Mouse (Mus musculus) embryo, embryonic 11 days (tissue): ENCODE measurements around the gene Tenm3.

Experiments
- DNase-seq: peaks from one replicate; pipeline ENCODE4 v3.0.0-alpha.2; 2015

Tenm3 gene

DNA sequence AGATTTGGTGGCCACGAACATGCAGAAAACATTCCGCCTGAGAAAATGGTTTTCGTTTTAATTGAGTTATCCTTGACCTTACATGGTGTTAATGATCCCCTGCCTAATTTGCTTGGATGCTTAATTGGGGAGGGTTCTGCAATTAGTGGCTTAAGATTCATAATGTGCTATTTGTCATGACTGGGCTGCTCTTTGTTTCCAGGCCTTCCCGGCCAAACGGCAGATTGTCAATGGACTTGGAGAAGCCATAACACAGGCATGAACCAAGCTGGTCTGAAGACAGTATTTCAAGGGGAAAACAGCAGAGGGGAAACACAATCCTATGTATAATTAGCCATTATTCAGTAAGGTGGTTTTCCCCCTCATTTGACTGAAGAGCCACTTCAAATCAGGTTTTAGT lies 606.8 kb downstream of the Tenm3 start:
- DNase-seq, result no peak

DNA sequence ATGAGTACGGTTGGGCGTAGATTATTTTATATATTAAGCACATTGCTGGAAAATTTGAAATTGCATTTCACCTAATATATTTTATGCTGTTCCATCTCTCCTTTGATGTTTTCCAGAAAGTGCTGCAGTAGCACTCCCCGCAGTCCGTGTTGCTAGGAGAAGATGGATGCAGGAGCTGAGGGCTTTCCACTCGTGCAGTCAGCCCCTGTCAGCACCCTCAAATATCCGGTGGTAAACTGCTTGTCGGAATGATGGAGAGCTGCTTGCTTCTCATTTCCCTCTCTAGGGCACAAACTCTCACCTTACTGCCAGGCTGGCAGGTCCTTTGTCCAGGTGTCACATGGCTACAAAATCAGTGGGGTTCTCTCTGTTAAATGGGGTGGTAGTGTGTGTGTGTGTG lies 610.8 kb downstream of the Tenm3 start:
- DNase-seq, result no peak

DNA sequence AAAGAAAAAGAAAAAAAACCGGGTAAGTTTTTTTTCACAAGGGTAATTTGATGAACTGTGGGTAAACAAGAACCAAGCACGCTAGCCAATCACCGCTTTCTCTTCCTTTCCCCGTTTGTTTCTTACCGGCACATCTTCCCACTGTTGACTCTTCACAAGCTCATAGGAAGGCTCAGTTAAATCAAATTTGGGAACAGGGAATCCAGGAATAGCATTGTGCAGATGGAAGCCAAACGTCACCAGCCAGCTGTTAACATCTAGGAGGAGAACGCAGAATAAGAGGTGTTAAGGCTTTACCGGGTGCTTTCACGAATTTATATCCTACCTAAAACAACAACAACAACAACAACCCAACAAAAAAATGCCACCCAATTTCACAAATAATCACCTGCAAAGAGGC lies 611.9 kb downstream of the Tenm3 start:
- DNase-seq, result no peak

DNA sequence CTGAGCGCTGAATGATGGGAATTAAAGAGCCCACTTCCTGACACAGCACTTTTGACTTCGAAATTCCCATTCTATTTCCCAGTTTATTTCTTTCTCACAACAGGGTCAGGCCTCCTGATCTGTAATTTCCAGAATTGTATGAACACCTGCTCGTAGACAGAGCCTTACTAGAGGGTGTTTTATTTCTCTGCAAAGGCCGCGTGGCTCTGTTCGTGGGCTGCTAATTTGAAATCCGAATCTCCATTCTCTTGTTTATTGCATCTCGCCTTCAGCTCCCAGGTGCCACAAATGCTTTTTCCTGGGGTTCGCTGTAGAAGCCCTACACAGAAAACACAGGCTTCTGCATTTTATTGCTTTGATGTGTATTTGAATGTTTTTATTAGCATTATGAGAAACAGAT lies 612.4 kb downstream of the Tenm3 start:
- DNase-seq, result no peak

DNA sequence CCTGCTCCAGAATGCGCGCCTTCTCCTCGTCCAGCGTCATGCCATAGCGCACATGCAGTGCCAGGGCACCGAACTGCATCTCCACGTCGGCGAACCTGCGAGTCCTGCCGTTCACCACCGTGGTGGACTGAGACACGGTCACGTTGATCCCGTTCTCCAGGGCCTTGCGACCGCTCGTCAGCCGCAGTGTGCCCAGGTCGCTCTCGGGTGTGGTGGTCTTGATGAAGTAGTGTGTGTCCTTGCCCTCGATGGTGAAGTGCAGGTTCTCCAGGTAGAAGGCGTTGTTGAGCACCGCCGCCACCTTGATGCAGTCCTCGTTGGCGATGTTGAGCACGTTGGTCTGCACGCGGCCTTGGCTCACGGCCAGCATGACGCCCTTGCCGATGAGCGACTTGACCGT lies 615.1 kb downstream of the Tenm3 start:
- no peak for DNase-seq

DNA sequence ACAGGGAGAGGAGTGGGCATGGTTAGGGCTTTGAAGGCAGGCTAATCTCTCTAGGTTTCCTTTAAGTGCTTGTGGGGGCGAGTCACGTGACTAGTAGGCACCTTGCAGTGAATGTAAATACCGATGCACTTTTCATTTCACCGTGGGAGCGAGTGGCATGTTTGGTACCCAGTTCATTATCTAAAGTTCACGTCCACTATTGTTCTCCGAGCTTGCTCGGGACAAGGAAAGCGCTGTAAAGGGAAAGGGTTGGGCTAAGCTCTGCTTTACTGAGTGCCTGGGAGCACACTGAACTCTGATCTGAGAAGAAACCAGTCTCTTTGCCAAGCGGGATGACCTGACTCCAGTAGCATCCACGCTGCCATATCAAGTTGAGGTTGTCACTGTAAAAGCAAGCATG lies 619.0 kb downstream of the Tenm3 start:
- DNase-seq, result peak; percentile 28

DNA sequence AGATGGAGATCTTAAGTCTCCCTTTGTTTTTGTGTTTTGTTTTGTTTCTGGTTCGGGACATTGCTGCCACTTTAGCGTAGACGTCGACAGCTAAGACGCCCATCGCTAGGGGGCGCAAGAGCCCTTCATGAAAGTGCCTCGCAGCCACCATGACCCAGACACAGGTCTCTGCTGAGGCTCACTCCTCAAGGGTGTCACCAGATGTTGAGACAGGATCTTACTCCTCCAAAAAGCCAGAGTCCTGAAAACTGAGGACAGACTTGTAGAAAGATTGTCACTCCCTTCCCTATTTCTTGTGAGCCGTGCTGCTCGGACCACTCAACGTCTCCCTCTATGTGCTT lies 621.4 kb downstream of the Tenm3 start:
- peak; percentile 96 for DNase-seq

DNA sequence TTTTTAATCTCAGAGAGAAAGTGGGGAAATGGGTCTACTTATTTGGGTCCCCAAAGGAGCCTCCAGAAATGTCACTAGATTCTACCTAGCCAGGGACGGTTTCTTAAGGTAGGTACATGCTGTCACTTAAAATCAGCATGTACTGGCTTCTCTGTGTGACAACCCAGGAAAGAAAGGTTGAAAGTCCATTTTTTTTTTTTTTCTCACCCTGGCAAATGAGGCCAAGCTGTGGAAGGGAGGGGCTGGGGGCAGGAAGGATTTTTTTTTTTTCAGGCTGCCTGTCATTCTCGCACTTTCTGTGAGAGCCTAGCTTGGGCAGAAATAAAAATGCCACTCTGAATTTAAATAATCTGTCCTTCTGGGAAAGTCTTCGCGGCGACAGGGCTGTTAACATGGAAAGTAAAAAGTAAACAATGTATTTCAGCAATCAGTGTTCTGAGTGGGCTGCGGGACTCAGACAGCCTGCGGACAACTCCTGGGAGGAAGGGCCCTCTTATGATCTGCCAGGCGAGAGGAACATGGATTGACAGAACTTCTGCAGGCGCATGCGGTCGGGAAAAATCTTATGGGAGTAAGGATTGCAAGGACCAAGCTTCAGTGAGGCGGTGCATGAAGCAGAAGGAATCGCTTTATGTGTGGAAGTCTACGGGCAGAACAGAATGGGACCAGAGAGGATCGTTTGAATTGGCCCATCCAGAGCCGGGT lies 621.9 kb downstream of the Tenm3 start:
- no peak for DNase-seq

DNA sequence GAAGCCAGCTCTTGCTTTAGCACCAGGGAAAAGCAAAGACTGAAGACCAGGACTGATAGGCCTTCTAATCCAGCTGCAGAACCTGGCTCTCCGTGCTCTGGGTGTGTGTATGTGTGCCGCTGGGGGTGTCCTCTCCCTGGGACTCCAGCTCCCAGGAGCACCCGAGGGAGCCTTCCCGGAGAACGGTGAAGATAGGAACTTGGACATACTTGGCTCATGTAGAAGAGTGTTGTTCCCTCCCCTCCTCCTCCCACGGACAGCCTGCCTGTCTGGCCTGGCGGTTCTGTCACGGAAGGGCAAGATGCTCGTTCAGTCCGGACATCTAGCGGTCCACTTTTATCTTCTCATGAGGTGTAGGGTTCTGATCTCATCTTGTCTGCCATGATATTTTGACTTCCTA lies 622.4 kb downstream of the Tenm3 start:
- DNase-seq, result no peak

DNA sequence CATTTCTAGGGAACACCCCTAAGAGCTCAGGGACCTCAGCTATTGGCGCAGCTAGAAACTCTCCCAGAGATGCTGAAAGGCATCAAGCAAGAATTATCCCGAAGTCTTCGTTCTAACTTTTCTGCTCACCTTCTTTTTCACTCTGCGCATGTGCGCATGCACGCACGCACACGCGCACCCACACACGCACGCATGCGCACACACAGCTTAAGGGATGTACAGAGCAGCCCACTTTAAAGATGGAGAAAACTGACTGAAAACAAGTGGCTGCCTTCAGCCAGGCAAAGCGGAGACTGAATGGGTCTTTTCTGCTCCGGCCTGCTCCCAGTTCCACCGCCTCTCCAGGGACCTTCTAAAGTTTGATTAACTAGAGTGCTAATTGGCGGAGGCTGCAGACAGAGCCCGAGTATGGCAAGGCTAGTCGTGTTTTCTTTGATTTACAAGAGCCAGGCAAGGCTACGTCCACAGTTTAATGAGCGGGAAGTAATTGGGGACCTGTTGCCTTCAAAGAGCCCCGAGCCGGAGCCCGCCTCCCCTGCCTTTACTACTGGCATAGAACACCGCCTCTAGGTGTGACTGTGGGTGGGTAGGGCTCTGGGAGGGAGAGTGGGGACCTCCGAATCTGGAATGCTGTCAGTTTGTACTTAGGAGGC lies 623.1 kb downstream of the Tenm3 start:
- peak; percentile 51 for DNase-seq

DNA sequence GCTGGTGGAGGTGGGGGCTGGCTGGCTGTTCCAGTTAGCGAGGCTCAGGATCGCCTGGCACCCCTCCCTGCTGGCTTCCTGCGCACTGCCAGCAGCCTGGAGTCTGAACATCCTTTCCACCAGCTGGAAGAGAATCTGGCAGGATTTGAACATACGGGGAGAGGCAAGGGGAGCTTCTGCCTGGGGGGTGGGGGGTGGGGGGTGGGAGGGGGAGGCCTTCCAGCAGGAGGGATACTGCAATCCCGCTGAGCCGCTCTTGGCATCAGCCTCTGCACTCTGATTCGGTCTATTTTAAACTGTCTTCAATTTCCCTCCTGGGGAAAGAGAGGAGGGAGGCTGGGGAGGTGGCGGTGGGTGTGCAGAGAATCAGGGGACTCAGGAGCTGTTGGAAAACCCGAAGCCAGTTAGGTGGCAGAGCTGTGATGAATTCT lies 628.7 kb downstream of the Tenm3 start:
- DNase-seq, result no peak

DNA sequence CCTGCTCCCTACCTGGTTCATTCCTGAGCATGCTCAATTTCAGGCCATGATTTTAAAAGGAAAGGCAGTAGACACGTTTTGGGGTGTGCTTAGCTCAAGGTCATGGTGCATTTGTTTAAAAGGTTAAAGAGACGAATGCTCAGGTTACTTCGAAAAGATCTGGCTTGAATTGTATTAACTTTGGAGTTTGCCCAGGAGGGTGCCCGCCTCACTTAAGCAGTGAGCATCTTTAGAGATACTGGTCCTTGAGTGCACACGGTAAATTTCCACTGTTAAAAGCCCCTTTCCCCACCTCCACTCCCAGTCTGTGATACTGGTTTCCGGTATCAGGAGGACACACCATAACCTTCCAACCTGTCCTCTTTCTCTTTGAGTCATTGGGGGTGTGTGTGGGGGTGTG lies 629.4 kb downstream of the Tenm3 start:
- DNase-seq, result no peak

DNA sequence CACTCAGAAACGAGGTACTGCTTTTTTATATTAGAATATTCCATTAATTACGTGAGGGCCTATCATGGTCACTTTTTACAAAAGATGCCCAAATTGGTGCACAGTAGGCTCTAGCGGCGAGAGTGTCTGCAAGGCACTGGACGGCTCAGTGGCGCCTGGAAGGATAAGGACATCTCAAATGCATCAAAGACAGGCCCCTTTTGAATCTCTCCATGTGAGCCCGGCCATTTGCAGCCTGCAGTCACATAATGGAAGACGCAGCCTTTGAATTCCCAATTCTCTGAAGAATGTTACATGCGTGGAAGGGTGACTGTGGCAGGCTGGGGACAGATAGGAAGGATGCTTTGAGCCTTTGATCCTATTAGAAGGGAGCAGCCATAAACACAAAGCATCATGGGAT lies 631.8 kb downstream of the Tenm3 start:
- DNase-seq, result no peak

DNA sequence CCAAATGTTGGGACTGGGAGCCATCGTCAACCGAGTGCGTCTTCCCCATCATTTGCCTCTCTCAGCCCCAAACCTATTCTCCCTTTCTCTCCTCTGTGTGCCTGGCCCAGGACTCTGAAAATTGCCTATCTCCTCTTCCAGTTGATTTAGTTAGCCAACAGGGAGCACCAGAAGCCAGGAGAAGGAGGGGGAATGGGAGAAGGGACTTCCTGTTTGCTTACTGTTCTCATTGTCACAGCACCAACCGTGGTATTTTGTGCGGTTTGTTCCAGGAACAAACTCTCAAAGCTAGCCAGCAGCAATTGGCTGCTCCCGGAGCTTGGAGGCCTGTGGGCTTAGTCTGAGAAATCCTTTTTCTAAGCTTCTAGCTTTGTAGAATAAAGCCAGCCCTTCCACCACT lies 636.2 kb downstream of the Tenm3 start:
- DNase-seq, result no peak

DNA sequence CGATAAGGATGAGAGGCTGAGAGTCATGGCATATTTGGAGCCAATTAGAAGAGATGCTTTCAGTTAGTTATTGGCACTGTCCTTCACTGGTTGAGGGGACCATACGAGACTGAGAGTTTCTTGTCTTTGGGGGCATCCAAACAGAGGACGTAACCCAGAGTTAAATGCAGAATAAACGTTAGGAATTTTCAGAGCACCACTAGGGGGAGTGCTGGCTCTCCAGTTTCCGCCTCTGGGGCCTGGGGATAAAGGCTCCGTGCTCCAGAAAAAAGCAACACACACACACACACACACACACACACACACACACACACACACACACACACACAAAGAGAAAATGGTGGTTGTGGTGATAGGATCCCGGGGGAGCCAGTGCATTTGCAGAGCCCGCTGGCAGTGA lies 636.8 kb downstream of the Tenm3 start:
- DNase-seq, result no peak

DNA sequence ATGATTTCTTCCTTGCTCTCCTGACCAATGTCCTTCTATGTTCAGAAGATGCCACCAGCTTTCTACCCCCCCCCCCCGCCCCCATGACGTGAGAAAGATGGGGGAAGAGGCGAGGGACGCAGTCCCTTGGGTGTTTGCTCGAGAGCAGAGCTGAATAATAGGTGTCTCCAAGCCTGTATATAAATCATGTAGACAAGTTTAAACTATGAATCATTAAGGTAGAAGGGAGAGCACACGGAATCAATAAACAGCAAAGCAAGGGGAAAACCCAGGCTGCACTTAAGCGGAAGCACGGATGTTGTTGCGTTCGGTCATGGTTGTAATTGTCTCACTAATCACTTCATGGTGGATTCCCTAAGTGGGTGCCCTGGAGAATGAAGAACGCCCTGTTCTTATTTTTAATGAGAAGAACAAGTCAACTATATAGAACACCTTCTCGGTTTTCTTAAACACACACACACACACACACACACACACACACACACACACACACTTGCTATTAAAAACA lies 638.9 kb downstream of the Tenm3 start:
- DNase-seq, result no peak

DNA sequence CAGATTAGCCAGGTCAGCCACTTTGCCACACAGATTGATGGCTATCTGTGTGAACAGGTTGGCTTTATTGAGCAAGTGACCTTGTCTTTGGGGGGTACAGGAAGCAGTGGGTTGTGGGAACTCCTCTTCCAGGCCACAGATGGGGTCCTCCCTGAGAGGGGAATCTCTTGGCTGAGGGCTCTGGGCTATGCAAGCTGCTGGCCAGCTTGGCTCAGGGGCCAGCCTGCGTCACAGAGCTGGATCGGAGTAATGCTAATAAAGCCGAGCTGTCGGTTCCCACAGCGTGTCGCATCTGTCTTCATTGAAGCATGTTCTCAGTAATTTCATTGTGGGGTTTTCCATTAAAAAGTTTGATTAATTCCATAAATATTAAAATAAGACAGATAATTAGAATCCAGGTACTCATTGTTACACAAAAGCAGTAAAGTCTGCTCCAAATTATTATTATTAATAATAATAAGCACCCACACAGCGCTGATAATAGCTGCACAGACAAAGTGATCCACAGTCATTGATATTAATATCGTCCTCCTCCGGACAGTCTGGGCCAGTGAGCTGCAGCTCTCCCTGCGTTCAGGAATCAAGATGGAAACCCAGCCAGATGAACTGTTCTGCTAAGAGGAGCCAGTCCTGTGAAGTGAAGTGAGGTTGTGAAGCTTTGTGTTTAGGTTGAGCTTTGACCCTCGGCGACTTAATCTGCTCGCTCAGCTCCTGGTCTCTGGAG lies 639.5 kb downstream of the Tenm3 start:
- no peak for DNase-seq

DNA sequence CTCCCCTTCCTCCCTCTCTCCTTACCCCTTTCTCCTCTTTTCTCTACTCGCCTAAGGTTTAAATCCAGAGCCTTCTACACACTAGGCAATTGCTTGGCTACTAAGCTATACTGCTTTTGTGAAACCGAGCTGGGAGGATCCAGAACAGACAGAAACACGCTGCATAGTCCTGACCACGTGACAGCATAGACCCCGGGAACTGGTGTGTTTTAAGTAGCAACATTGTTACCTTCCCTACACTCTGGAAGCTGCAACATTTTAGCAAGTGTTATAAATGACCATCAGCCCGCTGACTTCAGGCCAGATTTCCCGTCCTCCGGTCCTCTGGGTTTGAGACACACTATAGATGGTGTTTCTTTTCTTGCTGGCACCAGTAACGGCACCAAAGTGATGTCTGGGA lies 640.1 kb downstream of the Tenm3 start:
- no peak for DNase-seq

DNA sequence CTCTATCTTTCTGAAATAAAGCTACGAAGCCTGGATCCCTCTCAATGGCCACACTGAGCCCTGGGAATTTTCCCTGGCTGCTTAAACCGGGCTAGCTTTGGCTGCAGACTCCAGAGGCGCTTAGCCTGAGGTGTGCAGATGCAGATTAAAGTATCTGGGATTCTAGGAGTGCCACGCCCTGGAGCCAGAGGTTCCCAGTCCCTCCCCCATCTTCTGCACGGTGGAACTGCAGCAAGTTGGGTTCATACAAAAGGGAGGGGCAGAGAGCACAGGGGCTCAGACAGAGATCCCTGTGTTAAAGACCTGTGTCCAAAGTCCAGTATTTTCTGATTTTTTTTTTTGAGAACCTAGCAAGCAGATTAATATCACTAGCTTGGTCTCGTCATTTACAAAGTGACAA lies 640.6 kb downstream of the Tenm3 start:
- no peak for DNase-seq

DNA sequence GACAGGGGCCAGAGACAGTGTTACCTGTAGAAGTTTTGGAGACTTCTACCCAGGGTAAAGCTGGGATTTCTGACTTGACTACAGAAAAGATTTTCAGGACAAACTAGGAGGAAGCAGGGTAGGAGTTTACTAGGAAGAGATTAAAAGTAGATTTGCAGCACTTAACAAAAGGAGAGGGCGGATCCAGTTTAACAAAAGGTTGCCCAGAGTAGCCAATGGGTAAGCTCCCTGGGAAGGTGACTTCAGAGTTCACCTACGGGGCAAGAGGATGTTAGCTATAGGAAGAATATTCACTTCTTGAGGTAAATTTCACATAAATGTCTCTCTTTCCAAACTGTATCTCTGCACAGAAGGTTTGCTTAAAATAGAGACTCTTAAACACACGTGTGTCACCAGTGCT lies 641.1 kb downstream of the Tenm3 start:
- DNase-seq, result no peak

DNA sequence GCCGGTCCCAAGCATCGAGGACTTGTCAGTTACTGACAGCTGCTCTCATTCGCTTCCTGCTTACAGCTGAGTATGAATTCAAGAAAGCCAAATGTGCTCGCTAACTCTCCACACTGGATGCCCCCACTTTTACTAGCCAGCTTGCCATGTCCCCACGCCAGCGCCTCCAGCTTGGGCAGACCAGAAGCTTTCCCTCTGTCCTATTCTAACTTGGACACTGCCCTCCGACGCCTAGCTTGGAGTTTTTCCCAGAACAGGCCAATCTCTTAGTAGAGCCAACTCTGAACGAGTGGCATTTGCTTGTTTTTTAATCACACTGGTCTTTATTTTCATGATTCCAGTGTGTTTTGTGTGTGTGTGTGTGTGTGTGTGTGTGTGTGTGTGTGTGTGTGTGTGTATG lies 644.6 kb downstream of the Tenm3 start:
- no peak for DNase-seq

DNA sequence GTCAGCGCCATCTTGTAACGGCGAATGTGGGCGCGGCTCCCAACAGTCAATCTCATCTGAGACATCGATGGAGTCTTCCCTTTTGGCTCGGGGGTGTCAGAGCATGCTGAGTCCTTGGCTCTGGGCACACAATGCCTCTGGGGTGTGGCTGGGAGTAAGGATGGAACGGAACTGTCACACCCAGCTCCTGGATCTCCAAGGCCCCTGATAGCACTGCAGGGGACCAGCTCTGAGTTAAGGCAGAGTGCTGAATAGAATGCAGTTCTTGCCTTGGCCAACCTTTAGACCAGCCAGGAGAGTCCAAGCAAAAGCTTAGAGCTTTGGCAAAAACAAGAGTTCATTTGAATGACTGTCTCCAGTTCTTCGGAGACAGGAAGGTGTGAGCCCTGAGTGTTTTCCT lies 647.8 kb downstream of the Tenm3 start:
- DNase-seq, result no peak

DNA sequence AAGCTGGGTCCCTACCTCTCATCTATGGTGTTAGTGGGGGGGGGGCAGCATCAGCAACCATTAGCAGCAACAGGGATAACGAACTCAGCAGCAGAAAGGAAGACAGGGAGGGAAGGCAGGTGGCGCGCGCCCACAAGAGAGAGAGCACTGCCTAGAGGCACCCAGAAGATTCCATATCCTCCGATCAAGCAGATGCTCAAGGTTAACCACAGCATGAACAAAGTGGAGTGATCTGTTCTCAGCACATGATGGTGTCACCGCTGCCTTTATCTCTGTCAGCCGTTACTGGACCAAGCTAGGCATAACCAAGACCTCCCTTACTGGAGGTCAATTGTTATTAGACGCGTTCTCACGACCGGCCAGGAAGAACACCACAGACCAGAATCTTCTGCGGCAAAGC lies 655.2 kb downstream of the Tenm3 start:
- DNase-seq, result no peak

DNA sequence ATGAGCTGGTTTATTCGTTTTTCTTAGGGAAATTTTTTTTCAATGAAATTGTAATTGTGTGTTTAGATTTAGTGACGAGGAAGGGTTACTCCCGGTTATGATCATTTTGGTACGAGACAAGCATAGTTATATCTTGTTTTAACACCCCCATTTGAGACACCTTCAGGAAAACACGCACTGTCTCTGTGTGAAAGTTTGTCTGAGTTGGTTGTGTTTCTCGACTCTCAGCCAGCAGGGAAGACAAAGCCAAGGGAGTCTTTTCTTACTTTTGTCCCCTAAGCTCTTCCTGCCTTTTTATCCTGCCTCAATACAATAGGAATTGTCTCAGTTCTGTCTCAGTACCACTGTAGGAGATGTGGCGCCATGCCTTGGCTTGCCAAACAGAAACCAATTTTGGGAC lies 660.0 kb downstream of the Tenm3 start:
- no peak for DNase-seq
